Mouse (Mus musculus) layer of hippocampus, postnatal 25 days (tissue): Measurements from ENCODE around the gene Chrna9. TPM values are rescaled to one million over a fixed set of nuclear protein-coding genes. Genes with fewer than 3 reads are reported as not detected.
A peak's percentile ranks its signal among the peaks of the same experiment; 100 is the strongest.

Experiments
- DNase-seq, 2 experiments: peaks; one replicate each; pipeline ENCODE4 v3.0.0; 2022; ENCODE audit warnings: mixed read lengths in 2 of 2, low spot score in 1 of 2; ENCODE audit errors: extremely low spot score in 1 of 2
- total RNA-seq, 2 experiments: library from RNA; stranded (reverse); gene quantifications; 2 replicates each; pipeline ENCODE4 v1.2.3; 2021

Chrna9 gene
- total RNA-seq = not detected

DNA sequence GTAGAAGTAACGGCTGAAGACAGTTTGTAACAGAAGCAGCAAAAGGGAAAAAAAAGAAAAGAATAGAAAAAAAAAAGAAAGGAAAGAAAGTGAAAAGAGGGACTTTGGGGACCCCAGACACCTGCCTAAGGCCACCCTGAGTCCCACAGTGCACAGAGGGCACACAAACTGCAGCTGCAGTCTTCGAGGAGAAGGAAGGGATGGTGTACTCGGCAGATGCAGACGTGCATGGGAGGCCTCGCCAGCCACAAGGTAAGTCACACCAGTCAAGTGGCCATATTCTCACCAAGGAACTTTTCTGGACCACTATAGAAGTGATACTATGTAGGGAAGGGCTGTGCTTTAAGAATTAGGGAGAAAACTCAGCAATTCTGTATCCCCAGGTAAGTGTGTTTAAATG, at the start of gene Chrna9:
Gene Chrna9 (plus strand): TSS at position 139 of the 400 bp plus-strand sequence.
- DNase-seq = no peak

DNA sequence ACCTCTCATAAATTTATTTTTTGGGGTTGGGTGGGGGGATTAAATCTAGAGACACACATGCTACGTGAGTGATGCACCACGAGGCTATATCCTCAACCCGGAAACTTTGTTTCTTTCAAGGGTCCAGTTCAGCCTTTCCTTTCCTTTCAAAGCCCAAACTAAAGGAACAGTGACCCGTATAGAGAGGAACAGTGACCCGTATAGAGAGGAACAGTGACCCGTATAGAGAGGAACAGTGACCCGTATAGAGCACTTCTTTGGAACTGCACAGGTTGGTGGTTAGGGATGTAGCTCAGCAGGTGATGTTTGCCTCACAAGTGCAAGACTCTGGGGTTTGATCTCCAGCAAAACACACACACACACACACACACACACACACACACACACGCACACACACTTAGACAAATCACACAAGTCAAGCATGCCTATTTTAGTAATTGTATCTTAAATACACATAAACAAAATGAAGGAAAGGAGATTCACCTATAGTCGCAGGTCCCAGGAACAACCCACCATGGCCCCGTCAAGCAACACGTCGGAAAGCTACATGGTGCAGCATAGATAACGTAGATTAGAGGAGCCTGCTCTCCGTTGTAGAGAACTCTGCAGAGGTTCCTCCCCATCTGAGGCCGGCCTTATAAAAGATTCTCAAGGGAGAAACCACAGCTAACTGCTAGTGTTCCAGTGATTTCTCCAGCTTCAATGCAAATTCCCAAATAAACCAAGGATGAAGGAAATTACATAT, 48.9 kb upstream of the Chrna9 start:
- no peak for DNase-seq

- DNase-seq = no peak
Measured at GRCm38 (mm10) chr5:65888102-65888501, 46.6 kb upstream of the Chrna9 start.

- DNase-seq = no peak
Measured at GRCm38 (mm10) chr5:65888998-65889397, 45.7 kb upstream of the Chrna9 start.

- DNase-seq = no peak
Measured at GRCm38 (mm10) chr5:65891251-65891826, 43.4 kb upstream of the Chrna9 start.

GRCm38 (mm10) chr5:65895121-65895692, 39.5 kb upstream of the Chrna9 start:
- DNase-seq = no peak

DNA sequence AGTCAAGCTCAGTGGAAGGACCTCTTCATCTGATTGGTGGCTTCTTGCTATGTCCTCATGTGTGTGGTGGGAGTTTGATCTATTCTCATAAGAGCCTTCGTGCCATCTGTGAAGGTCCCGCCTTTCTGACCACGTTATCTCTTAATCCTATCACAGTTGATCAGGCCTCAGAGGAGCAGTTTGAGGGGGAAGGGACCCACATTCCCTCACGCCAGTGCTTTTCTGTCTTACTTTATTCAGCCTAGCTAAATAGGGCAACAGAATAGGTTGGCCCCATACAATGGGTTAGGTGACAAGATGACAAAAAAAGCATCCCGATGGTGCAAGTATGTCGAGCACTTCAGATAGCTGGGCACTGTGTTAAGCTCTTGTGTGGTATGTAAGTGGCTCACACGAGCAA, 39.0 kb upstream of the Chrna9 start:
- no peak for DNase-seq

GRCm38 (mm10) chr5:65897731-65898130, 37.0 kb upstream of the Chrna9 start:
- no peak for DNase-seq

- no peak for DNase-seq
Measured at GRCm38 (mm10) chr5:65898683-65899082, 36.0 kb upstream of the Chrna9 start.

- DNase-seq = no peak
Measured at GRCm38 (mm10) chr5:65900113-65900512, 34.6 kb upstream of the Chrna9 start.

DNA sequence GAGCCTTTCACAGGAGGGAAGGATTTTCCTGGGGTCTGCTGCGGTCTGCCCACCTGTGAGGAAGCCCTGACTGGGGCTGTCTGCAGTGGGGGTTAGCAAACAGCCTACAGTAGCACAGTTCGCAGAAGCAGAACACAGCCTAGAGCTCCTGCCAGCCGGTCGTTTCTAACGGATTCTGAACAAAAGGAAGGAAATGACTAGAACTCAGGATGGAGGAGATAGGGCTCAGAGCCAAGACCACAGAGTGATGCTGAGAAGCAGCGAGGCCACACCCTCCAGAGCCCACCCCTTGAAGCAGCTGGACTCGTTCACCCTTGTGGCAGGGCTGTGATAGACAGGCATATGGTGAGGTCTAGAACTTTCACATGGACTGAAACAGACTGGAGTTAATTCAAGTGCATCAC, 33.9 kb upstream of the Chrna9 start:
- DNase-seq = no peak

GRCm38 (mm10) chr5:65901868-65902418, 32.8 kb upstream of the Chrna9 start:
- no peak for DNase-seq

- DNase-seq = no peak
Measured at GRCm38 (mm10) chr5:65902811-65903210, 31.9 kb upstream of the Chrna9 start.

GRCm38 (mm10) chr5:65904476-65904875, 30.2 kb upstream of the Chrna9 start:
- DNase-seq = no peak

- DNase-seq = no peak
Measured at GRCm38 (mm10) chr5:65908751-65909150, 26.0 kb upstream of the Chrna9 start.

DNA sequence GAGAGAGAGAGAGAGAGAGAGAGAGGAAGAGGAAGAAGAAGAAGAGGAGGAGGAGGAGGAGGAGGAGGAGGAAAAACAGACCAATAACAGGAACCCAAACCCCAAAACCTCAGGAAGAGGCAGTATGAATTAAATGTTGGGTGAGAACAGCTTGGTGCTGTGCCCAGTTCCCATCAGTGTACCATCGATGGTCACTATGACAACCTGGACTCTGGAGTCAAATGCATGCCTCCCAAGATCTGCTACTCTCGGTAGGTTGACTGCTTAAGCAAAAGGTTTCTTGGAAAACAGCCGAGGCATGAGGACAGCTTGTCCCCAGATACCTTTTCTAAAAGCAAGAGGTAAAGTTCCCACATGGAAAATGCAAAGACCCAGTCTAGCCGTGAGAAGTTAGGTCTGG, 25.4 kb upstream of the Chrna9 start:
- peak in 1 of 2 experiments; percentile 8 for DNase-seq

DNA sequence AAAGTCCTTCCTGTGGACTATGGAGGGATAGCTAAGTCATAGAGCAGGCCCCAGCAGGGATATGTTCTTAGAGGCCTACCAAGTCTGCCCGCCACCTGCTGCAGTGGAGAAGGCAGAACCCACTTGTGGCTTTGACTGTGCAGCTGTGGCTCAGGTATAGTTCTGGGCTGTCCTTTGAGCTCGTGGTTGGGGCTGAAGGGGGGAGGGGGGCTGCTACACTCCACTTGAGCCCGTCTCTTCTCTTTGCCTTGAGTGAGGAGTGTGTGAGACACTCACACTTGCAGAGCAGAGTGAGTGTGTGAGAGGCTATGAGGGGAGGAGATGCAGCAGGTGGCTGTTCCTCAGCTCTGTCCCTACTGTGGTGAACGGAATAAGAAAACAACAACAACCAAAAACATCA, 24.3 kb upstream of the Chrna9 start:
- DNase-seq = no peak

DNA sequence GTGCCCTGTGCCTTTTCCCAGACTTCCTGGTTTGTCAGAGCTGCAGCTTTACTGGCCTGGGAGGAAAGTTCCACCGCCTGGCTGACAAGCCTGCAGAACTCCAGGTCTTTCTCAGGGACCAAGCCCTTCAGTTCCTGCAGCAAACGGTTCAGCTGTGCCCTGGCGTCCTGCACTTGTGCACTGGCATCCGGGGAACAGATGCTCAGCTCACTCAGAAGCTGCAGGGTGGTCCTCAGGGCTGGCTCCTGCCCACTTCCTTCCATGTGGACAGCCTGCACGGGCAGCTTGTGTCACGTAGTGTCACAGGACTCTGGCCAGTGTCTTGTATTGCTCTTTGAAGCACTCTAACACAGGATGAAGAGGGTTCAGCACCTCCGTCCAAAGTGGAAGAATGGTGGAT, 23.0 kb upstream of the Chrna9 start:
- no peak for DNase-seq

- DNase-seq = no peak
Measured at GRCm38 (mm10) chr5:65912201-65912600, 22.5 kb upstream of the Chrna9 start.

DNA sequence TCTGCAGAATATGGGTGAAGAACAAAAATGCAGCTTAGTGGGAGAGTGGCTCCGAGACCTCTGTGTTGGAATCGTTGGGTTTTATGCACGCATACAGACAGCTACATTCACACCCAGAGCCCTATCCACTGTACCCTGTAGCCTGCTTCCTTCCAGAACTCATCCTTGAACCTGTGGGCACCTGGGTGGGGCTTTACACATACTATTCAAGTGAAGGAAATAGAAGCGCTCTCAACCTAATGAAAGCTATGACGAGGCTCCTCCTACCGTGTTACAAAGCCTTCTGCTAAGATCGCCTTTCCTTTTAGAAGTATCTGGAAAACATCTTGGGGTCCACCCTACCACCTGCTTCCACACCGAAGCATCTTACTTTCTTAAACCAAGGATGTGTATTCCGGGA, 21.6 kb upstream of the Chrna9 start:
- DNase-seq = no peak

DNA sequence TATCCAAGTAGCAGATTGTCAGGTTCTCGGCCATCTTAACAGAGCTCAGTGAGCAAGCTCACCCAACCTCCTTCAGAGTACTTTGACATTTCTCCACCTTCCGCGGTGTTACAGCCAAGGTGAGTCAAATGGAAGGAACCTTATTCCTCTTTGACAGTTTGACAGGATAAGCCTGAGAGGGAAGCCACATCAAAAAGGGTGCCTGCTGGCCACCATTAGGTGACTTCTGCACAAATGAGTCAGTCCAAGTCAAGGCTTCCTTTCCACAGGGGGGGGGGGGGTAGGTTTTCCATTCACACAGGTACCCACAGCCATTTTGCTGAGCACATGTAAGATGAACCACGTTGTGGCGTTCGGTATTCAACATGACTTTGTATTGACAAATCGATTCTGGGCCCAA, 20.4 kb upstream of the Chrna9 start:
- DNase-seq = no peak

DNA sequence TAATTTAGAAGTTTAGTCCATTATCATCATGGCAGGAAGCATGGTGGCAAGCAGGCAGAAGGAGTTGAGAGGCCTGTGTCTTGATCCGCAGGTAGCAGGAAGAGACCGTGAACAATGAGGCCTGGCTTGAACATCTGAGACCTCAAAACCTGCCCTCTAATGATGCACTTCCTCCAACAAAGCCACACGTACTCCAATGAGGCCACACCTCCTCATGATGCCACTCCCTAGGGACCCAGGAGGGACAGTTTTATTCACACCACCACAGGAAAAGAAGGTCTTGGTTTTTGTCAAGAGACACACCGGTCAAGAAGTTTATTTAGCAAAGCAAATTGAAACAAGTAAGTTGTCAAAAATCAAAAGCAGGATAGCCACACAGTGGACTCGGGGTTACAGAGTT, 17.8 kb upstream of the Chrna9 start:
- DNase-seq = no peak
